Mouse (Mus musculus): ENCODE results near the gene Kazn. TPM values are rescaled to one million over a fixed set of nuclear protein-coding genes. Genes with fewer than 3 reads are reported as not detected.

The Kazn gene
- total and polyA plus RNA-seq, 3 experiments = 1.3 to 9.7 (median 4.2) TPM

- Histone ChIP-seq H3K27me3 (replicated peaks) (peaks cover 10% of the 10 kb centered on the region), H3K9me3 (replicated peaks; ENCODE audit: low read length) (peaks cover 4% of the 10 kb centered on the region), H3K9ac (ENCODE audit: insufficient read depth, low read depth) (no peak overlapping the region), H3K27ac (ENCODE audit: insufficient read depth, low read depth) (no peak overlapping the region), H3K4me3 (replicated peaks in 1 of 3; ENCODE audit: low read depth in 2 of 3, low read length in 2 of 3, poor library complexity in 1 of 3) (no peak overlapping the region), H3K79me2 (replicated peaks; ENCODE audit: control insufficient read depth, extremely low read depth, insufficient read depth, poor library complexity, severe bottlenecking) (no peaks in the 10 kb centered on the region), H3K36me3 (replicated peaks in 1 of 2; ENCODE audit: control insufficient read depth in 1 of 2, insufficient read depth in 1 of 2, low read length in 1 of 2) (no peaks in the 10 kb centered on the region), H3K4me1 (ENCODE audit: control insufficient read depth in 1 of 2, insufficient read depth in 2 of 2) (no peaks in the 10 kb centered on the region), H3K4me2 (ENCODE audit: insufficient read depth, low read depth, poor library complexity, severe bottlenecking) (no peak overlapping the region)
- DNase-seq (ENCODE audit: extremely low read depth) = no peak
- dilution Hi-C loops (cut with MboI; ENCODE audit: extremely low pct_ligation_motif_present, extremely low pct_unique_long_range_greater_than_20kb, low sequenced_read_pairs) (no loop called here), in situ Hi-C loops (cut with MboI; ENCODE audit: low pct_ligation_motif_present, low pct_unique_long_range_greater_than_20kb, low sequenced_read_pairs) (loop anchor here (25.0 kb wide), 1 partner anchor 741 kb away; no protein-coding TSS in a partner anchor)
- TF ChIP-seq HCFC1 (IDR thresholded peaks at IDR 0.05; ENCODE audit: low read depth, low read length) (no peak), NELFE (IDR thresholded peaks at IDR 0.05; ENCODE audit: low read depth, low read length) (no peak), MEF2A (IDR thresholded peaks at IDR 0.05; ENCODE audit: borderline replicate concordance, low read depth, low read length) (no peak), TCF12 (IDR thresholded peaks at IDR 0.05; ENCODE audit: low read depth, low read length) (no peak), ZKSCAN1 (IDR thresholded peaks at IDR 0.05; ENCODE audit: borderline replicate concordance, low read depth, low read length) (no peak), MAX (IDR thresholded peaks at IDR 0.05; ENCODE audit: low read length) (no peak), SIN3A (IDR thresholded peaks at IDR 0.05; ENCODE audit: low read length) (no peak), SMC3 (IDR thresholded peaks at IDR 0.05; ENCODE audit: low read depth, low read length) (no peak), MAZ (IDR thresholded peaks at IDR 0.05; ENCODE audit: low read depth, low read length) (no peak), EP300 (IDR thresholded peaks at IDR 0.05; ENCODE audit: low read length) (no peak), CTCF (conservative IDR thresholded peaks at IDR 0.05 in 1 of 2, IDR thresholded peaks at IDR 0.05 in 1 of 2; ENCODE audit: low read depth in 2 of 2, low read length in 2 of 2) (no peak), CHD1 (IDR thresholded peaks at IDR 0.05; ENCODE audit: low read depth, low read length) (no peak), USF1 (IDR thresholded peaks at IDR 0.05; ENCODE audit: low read depth, low read length) (no peak), MYC (IDR thresholded peaks at IDR 0.05; ENCODE audit: low read depth, low read length) (no peak)
Observed at GRCm38 (mm10) chr4:142271506-142271905, 32.3 kb upstream of the Kazn start.

- no peaks in the 10 kb centered on the region for H3K4me1 ChIP-seq (ENCODE audit: control insufficient read depth in 1 of 2, insufficient read depth in 2 of 2)
- H3K4me3 ChIP-seq (replicated peaks in 1 of 3; ENCODE audit: low read depth in 2 of 3, low read length in 2 of 3, poor library complexity in 1 of 3) = no peak overlapping the region
- TF ChIP-seq MAZ (IDR thresholded peaks at IDR 0.05; ENCODE audit: low read depth, low read length) (no peak), ZNF384 (IDR thresholded peaks at IDR 0.05; ENCODE audit: low read depth, low read length) (no peak), POLR2A (IDR thresholded peaks at IDR 0.05; ENCODE audit: low read depth, low read length) (no peak)
- no peak overlapping the region for H3K27ac ChIP-seq (ENCODE audit: insufficient read depth, low read depth)
- H3K9ac ChIP-seq (ENCODE audit: insufficient read depth, low read depth) = no peak overlapping the region
- peaks cover 2% of the 10 kb centered on the region for H3K9me3 ChIP-seq (replicated peaks; ENCODE audit: low read length)
- H3K27me3 ChIP-seq (replicated peaks) = peaks cover 11% of the 10 kb centered on the region
- H3K79me2 ChIP-seq (replicated peaks; ENCODE audit: control insufficient read depth, extremely low read depth, insufficient read depth, poor library complexity, severe bottlenecking) = no peaks in the 10 kb centered on the region
- dilution Hi-C loops (cut with MboI; ENCODE audit: extremely low pct_ligation_motif_present, extremely low pct_unique_long_range_greater_than_20kb, low sequenced_read_pairs) (no loop called here), in situ Hi-C loops (cut with MboI; ENCODE audit: low pct_ligation_motif_present, low pct_unique_long_range_greater_than_20kb, low sequenced_read_pairs) (loop anchor here (25.0 kb wide), 1 partner anchor 744 kb away; no protein-coding TSS in a partner anchor)
- no peak for DNase-seq (ENCODE audit: extremely low read depth)
- H3K36me3 ChIP-seq (replicated peaks in 1 of 2; ENCODE audit: control insufficient read depth in 1 of 2, insufficient read depth in 1 of 2, low read length in 1 of 2) = no peaks in the 10 kb centered on the region
- H3K4me2 ChIP-seq (ENCODE audit: insufficient read depth, low read depth, poor library complexity, severe bottlenecking) = no peak overlapping the region
Observed at GRCm38 (mm10) chr4:142267832-142268231, 28.6 kb upstream of the Kazn start.

Data from CH12.LX (cell line).